Mouse (Mus musculus): ENCODE measurements around the gene Olfr512. TPM values are rescaled to one million over a fixed set of nuclear protein-coding genes. Genes with fewer than 3 reads are reported as not detected.

The Olfr512 gene
- not detected for total RNA-seq (2021)
- long read RNA-seq, experiment 1, result 0 reads
- long read RNA-seq, experiment 2, result 0 reads

- no peak for DNase-seq
Observed at GRCm38 (mm10) chr7:108713020-108713419, at the start of gene Olfr512. Gene Olfr512, plus strand, starts transcription at chr7:108713320.

- no peak for DNase-seq
Observed at GRCm38 (mm10) chr7:108666118-108666517, 47.0 kb upstream of the Olfr512 start, which contains the start of gene Olfr510. Gene Olfr510, plus strand, starts transcription at chr7:108666418.

DNA sequence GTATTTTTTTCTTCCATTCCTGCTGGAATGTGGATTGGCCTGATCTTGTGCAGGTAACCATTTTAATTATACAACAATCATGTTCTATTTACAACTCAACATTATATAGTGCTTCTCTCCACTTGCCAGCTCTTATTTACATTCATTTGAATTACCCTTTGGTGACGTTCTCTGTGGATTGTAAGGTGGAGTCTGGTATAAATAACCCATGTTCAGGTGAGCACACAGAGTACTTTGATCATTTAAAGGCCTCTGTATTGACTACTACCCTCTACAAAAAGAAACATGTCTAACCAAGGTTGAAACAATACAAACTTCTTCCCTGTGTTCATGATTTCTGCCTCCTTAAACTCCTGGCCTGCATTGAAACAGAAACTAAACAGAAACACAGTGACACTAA lies 42.1 kb upstream of the Olfr512 start:
- DNase-seq, result no peak

- no peak for DNase-seq
Observed at GRCm38 (mm10) chr7:108678886-108679285, 34.2 kb upstream of the Olfr512 start.

DNA sequence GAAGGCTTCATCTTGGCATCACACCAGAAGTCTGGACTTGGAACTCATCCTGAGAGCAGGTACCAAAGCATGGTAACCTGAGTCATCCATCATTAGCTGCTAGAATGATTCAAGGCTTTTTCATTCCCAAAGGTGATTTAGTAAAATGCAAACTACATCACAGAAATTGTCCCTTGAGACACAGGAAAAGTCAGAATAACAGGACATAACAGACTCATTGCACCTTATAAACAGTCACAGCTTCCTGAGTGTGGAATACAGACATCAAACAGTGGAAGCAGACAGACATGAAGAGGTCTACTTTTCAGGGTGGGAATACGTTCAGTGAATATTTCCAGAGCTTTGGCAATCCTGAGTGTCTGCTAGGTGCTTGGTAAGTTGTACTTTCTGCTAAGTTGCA lies 37.6 kb downstream of the Olfr512 start, which contains the start of gene Olfr513:
Gene Olfr513, plus strand, starts transcription at position 301 of the 400 bp plus-strand sequence.
- no peak for DNase-seq

- DNase-seq, result no peak
Observed at GRCm38 (mm10) chr7:108760411-108760810, 47.3 kb downstream of the Olfr512 start.

Other genes with a start within 250 kb of the Olfr512 start
- gene Olfr498, start 248.0 kb upstream of the Olfr512 start, total RNA-seq (2021), result not detected
- gene Olfr502, start 188.3 kb upstream of the Olfr512 start, total RNA-seq (2021), result not detected
- gene Olfr503, start 168.8 kb upstream of the Olfr512 start, total RNA-seq (2021), result not detected
- not detected for gene Olfr504, start 147.5 kb upstream of the Olfr512 start, total RNA-seq (2021)
- gene Olfr506, start 102.5 kb upstream of the Olfr512 start, total RNA-seq (2021), result not detected
- gene Olfr507, start 91.5 kb upstream of the Olfr512 start, total RNA-seq (2021), result not detected
- not detected for gene Olfr508, start 83.3 kb upstream of the Olfr512 start, total RNA-seq (2021)
- not detected for gene Olfr509, start 61.4 kb upstream of the Olfr512 start, total RNA-seq (2021)
- gene Olfr510, start 46.9 kb upstream of the Olfr512 start, total RNA-seq (2021), result not detected
- not detected for gene Olfr513, start 37.7 kb downstream of the Olfr512 start, total RNA-seq (2021)
- not detected for gene Olfr514, start 112.7 kb downstream of the Olfr512 start, total RNA-seq (2021)
- not detected for gene Olfr516, start 137.2 kb downstream of the Olfr512 start, total RNA-seq (2021)
- not detected for gene Olfr517, start 159.1 kb downstream of the Olfr512 start, total RNA-seq (2021)
- not detected for gene Olfr518, start 171.7 kb downstream of the Olfr512 start, total RNA-seq (2021)
- gene Olfr519, start 181.1 kb downstream of the Olfr512 start, total RNA-seq (2021), result not detected
- gene Nlrp10, start 216.9 kb downstream of the Olfr512 start, total RNA-seq (2021), result 10 to 100 TPM; 19.7 to 19.8 TPM
- gene Eif3f, start 221.1 kb downstream of the Olfr512 start, total RNA-seq (2021), result 10 to 100 TPM; 88.1 to 95.2 TPM
- under 1 TPM; 0.35 to 0.41 TPM for gene Tub, start 237.0 kb downstream of the Olfr512 start, total RNA-seq (2021)